Mouse (Mus musculus) small intestine, adult 2 months (tissue): ENCODE data around the gene Dis3l2. TPM values are rescaled to one million over a fixed set of nuclear protein-coding genes. Genes with fewer than 3 reads are reported as not detected.

Experiments used
- H3K27ac ChIP-seq: fragments of 200-500 bp; 2 replicates; pipeline ENCODE4 v1.5.1; 2012; ENCODE audit warnings: low read depth, low read length, control low read depth, inconsistent platforms; ENCODE audit not compliant: insufficient read depth
- H3K27me3 ChIP-seq: fragments of 200-500 bp; 2 replicates; pipeline ENCODE4 v1.6.1; 2012; ENCODE audit warnings: mild to moderate bottlenecking, moderate library complexity, low read length, inconsistent platforms; ENCODE audit not compliant: control insufficient read depth, insufficient read depth
- H3K36me3 ChIP-seq: fragments of 200-500 bp; 2 replicates; pipeline ENCODE4 v1.6.1; 2012; ENCODE audit warnings: mild to moderate bottlenecking, low read length, control low read depth, inconsistent platforms; ENCODE audit not compliant: control insufficient read depth, insufficient read depth
- H3K4me1 ChIP-seq: fragments of 200-500 bp; 2 replicates; pipeline ENCODE4 v1.6.1; 2012; ENCODE audit warnings: low read length, inconsistent platforms, mixed read lengths; ENCODE audit not compliant: control insufficient read depth, insufficient read depth, insufficient read length
- H3K4me3 ChIP-seq: fragments of 200-500 bp; 2 replicates; pipeline ENCODE4 v1.5.1; 2012; ENCODE audit warnings: low read depth, mild to moderate bottlenecking, control low read depth, inconsistent platforms, low read length, moderate library complexity
- CTCF ChIP-seq: fragments of 200-500 bp; IDR thresholded peaks from 2 replicates; pipeline ENCODE4 v1.5.1; 2012; ENCODE audit warnings: low read depth, mild to moderate bottlenecking, control low read depth, inconsistent platforms, low read length, moderate library complexity, mixed read lengths; ENCODE audit not compliant: insufficient replicate concordance, insufficient read length; ENCODE audit errors: extremely low read depth
- POLR2A ChIP-seq: fragments of 200-500 bp; IDR thresholded peaks from 2 replicates; pipeline ENCODE4 v1.6.1; 2012; ENCODE audit warnings: low read depth, mild to moderate bottlenecking, control low read depth, inconsistent platforms, low read length, moderate library complexity
- WGBS: fragments of 180-500 bp; shearing (Covaris S2); methylation state at CpG from one replicate; pipeline ENCODE4 v1.1.7; 2018; 5-methylcytosine and 5-hydroxymethylcytosine counted together
- polyA plus RNA-seq: library from polyadenylated mRNA; depleted of rRNA; stranded (reverse); fragments of >200 nt; gene quantifications from 2 replicates; pipeline ENCODE4 v1.2.3, GENCODE M21; 2012

The Dis3l2 gene
- polyA plus RNA-seq, 1 experiment: 9.1 TPM

DNA sequence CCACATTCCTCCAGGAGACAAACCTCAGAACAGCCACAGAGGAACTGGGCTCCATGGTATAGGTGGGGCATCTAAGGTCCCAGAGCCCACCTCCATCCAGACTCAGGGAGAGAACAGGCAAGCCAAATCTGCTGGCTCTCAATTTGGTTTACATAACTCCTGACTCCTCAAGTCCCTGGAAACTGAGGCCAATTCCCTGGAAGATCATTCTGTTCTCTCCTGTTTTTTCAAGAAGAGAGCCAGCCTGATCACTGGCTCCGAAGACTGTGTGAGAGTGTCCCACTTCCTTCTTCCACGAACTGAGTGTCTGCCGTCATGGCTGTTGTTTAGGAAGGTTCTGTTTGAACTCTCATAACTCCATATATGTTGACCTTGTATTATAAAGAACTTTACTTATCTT, 305.5 kb downstream of the Dis3l2 start:
- Histone ChIP-seq H3K4me3 (no peak overlapping the region), H3K4me1 (no peaks in the 10 kb centered on the region), H3K27me3 (no peaks in the 10 kb centered on the region), H3K27ac (no peak overlapping the region), H3K36me3 (no peaks in the 10 kb centered on the region)
- TF ChIP-seq CTCF: no peak
- TF ChIP-seq POLR2A: no peak
- WGBS: 75% methylated on average over 3 of the region's 3 CpGs

DNA sequence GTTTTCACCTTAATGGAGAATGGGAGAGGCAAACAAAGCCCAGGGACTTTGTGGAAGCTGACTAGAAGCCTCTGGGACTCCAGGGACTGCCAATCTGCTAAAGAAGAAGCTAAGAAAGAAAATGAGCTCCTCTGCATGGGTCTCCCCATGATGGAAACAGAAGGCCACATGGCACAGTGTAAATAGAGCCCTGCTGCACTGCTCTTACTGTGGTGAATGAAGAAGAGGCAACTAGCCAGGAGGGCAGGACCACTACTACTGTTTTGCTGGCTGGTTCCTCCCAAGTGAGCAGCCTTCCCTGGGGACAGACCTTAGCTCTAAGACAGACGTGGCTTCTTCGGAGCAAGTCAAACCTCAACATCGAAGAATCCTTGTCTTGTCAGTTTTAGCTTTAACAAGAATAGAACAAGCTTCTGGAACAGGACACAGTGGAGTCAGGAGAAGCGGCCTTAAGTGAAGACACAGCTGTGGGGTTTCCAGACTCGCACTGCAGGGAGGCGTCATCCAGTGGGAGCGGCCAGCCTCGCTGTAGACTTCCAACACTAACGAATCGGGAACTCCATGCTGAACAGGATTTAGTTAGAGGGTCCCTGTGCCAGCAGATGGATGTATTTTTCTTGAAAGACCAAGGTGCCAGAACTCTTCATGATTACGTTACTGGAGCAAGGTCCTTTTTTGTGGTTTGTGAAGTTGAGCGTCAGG, 307.2 kb downstream of the Dis3l2 start:
- Histone ChIP-seq H3K4me3 (no peak overlapping the region), H3K4me1 (no peaks in the 10 kb centered on the region), H3K27me3 (no peaks in the 10 kb centered on the region), H3K36me3 (no peaks in the 10 kb centered on the region), H3K27ac (no peak overlapping the region)
- TF ChIP-seq POLR2A (no peak), CTCF (no peak)
- WGBS: 87% methylated on average over 12 of the region's 12 CpGs

DNA sequence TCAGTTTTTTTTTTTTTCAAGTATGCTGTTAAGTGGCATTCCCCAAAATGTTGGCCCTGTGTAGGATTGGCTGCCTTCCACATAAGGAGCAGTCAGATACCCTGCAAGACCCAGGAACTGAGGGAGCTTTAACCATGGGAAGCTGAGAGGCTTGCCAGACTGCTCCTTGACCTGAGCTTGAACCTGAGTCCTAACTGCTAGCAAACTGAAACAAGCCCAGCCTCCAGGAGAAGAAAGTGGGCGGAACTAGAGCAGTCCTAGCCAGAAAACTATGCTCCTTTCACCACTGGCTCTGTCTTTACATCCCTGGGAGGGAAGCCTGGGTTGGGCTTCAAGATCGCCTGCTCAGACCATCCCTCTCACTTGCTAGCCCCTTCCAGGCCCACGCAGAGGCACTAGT, 308.1 kb downstream of the Dis3l2 start:
- Histone ChIP-seq H3K27me3 (no peaks in the 10 kb centered on the region), H3K4me3 (no peak overlapping the region), H3K4me1 (no peaks in the 10 kb centered on the region), H3K27ac (no peak overlapping the region), H3K36me3 (no peaks in the 10 kb centered on the region)
- WGBS: 82% methylated on average over 3 of the region's 3 CpGs
- TF ChIP-seq POLR2A: no peak
- no peak for TF ChIP-seq CTCF

- no peak overlapping the region for H3K27ac ChIP-seq
- 82% methylated on average over 2 of the region's 2 CpGs for WGBS
- no peak for TF ChIP-seq CTCF
- TF ChIP-seq POLR2A: no peak
These were observed 309.0 kb downstream of the Dis3l2 start for GRCm38 (mm10) chr1:87012606-87013005.

GRCm38 (mm10) chr1:87020714-87021113, 317.1 kb downstream of the Dis3l2 start:
- WGBS: 95% methylated on average over 5 of the region's 5 CpGs
- Histone ChIP-seq H3K4me1 (peaks cover 3% of the 10 kb centered on the region; the same call in 1 of the 2 replicates), H3K36me3 (no peaks in the 10 kb centered on the region), H3K4me3 (no peak overlapping the region), H3K27ac (no peak overlapping the region), H3K27me3 (no peaks in the 10 kb centered on the region)
- TF ChIP-seq CTCF (no peak), POLR2A (no peak)

More at GRCm38 (mm10) chr1:87012606-87013005, 309.0 kb downstream of the Dis3l2 start:
- no peaks in the 10 kb centered on the region for H3K4me1 ChIP-seq
- no peaks in the 10 kb centered on the region for H3K36me3 ChIP-seq
- no peaks in the 10 kb centered on the region for H3K27me3 ChIP-seq
- H3K4me3 ChIP-seq: no peak overlapping the region

GRCm38 (mm10) chr1:87021584-87021983, 318.0 kb downstream of the Dis3l2 start:
- TF ChIP-seq POLR2A (no peak), CTCF (no peak)
- no peaks in the 10 kb centered on the region for H3K27me3 ChIP-seq
- H3K4me1 ChIP-seq: peaks cover 3% of the 10 kb centered on the region; the same call in 1 of the 2 replicates
- no peak overlapping the region for H3K27ac ChIP-seq
- no peak overlapping the region for H3K4me3 ChIP-seq
- no peaks in the 10 kb centered on the region for H3K36me3 ChIP-seq
- 47% methylated on average over 3 of the region's 3 CpGs for WGBS

GRCm38 (mm10) chr1:87023291-87024170, 319.9 kb downstream of the Dis3l2 start:
- no peaks in the 10 kb centered on the region for H3K36me3 ChIP-seq
- 92% methylated on average over 6 of the region's 6 CpGs for WGBS
- no peak for TF ChIP-seq POLR2A
- TF ChIP-seq CTCF: no peak
- H3K4me3 ChIP-seq: no peak overlapping the region
- peaks cover 3% of the 10 kb centered on the region; the same call in 1 of the 2 replicates for H3K4me1 ChIP-seq
- H3K27ac ChIP-seq: no peak overlapping the region
- H3K27me3 ChIP-seq: no peaks in the 10 kb centered on the region
